ENCODE assay signal across 15 mouse cellular contexts in genomic region chr6:125222146-125222545, GRCm38 (mm10). TPM values are rescaled to one million over a fixed set of nuclear protein-coding genes. Genes with fewer than 3 reads are reported as not detected.
DNase-seq lines count a peak whose midpoint lies in the region; ATAC-seq and TF ChIP-seq lines count a peak whose summit lies in the region.
"Had no signal": no experiment of that assay in that cellular context is flagged by ENCODE, and none has a peak within 500 bp of the region (broad histone marks: within the 10 kb centered on the region; RNA-seq: fewer than 3 reads in every experiment).

No protein-coding gene starts in this region.

- no peak for TF ChIP-seq CTCF in lung, postnatal 0 days (IDR thresholded peaks at IDR 0.05)
- no peak for TF ChIP-seq CTCF in small intestine, adult 2 months (IDR thresholded peaks at IDR 0.05; ENCODE audit: extremely low read depth, insufficient read length, insufficient replicate concordance, low read depth, low read length)
- TF ChIP-seq CTCF in layer of hippocampus, adult 2 months (conservative IDR thresholded peaks at IDR 0.05), result no peak

- no peak overlapping the region for H3K4me2 ChIP-seq in embryonic facial prominence, embryonic 14.5 days (ENCODE audit: low read depth, low read length)
- H3K4me2 ChIP-seq in lung, embryonic 15.5 days, result no peak overlapping the region
- H3K4me2 ChIP-seq in lung, postnatal 0 days (replicated peaks; ENCODE audit: low read depth, low read length), result no peak overlapping the region
- H3K4me2 ChIP-seq: heart, embryonic 15.5 days; liver, embryonic 15.5 days had no signal

- no peak overlapping the region for H3K9ac ChIP-seq in embryonic facial prominence, embryonic 14.5 days (ENCODE audit: low read depth, low read length)
- H3K9ac ChIP-seq in lung, embryonic 15.5 days, result no peak overlapping the region
- no peak overlapping the region for H3K9ac ChIP-seq in lung, postnatal 0 days (replicated peaks; ENCODE audit: low read depth)
- H3K9ac ChIP-seq: heart, embryonic 15.5 days; liver, embryonic 15.5 days had no signal

- H3K9me3 ChIP-seq in embryonic facial prominence, embryonic 14.5 days (ENCODE audit: control insufficient read depth, low read length), result no peaks in the 10 kb centered on the region
- no peaks in the 10 kb centered on the region for H3K9me3 ChIP-seq in embryonic facial prominence, embryonic 10.5 days
- no peaks in the 10 kb centered on the region for H3K9me3 ChIP-seq in lung, embryonic 15.5 days
- H3K9me3 ChIP-seq in lung, postnatal 0 days (ENCODE audit: low read length), result no peaks in the 10 kb centered on the region
- H3K9me3 ChIP-seq: heart, embryonic 15.5 days; liver, embryonic 15.5 days had no signal

- no peak overlapping the region for H3K4me3 ChIP-seq in embryonic facial prominence, embryonic 14.5 days (ENCODE audit: low read depth, low read length)
- no peak overlapping the region for H3K4me3 ChIP-seq in embryonic facial prominence, embryonic 10.5 days
- H3K4me3 ChIP-seq in lung, embryonic 15.5 days, result no peak overlapping the region
- H3K4me3 ChIP-seq in lung, postnatal 0 days (ENCODE audit: low read depth, low read length), result no peak overlapping the region
- H3K4me3 ChIP-seq in small intestine, adult 2 months (ENCODE audit: low read depth, low read length), result no peak overlapping the region
- H3K4me3 ChIP-seq in layer of hippocampus, adult 2 months, result no peak overlapping the region
- H3K4me3 ChIP-seq: heart, embryonic 15.5 days; liver, embryonic 15.5 days had no signal

- TF ChIP-seq EP300 in lung, postnatal 0 days (IDR thresholded peaks at IDR 0.05), result no peak

- WGBS in embryonic facial prominence, embryonic 14.5 days, result 62% methylated on average over 2 of the region's 2 CpGs
- WGBS in embryonic facial prominence, embryonic 10.5 days, result 91% methylated on average over 2 of the region's 2 CpGs
- WGBS in lung, embryonic 15.5 days, result 41% methylated on average over 2 of the region's 2 CpGs
- 30% methylated on average over 2 of the region's 2 CpGs for WGBS in lung, postnatal 0 days
- WGBS in small intestine, adult 2 months, result 37% methylated on average over 2 of the region's 2 CpGs

- no peak for TF ChIP-seq POLR2A in small intestine, adult 2 months (IDR thresholded peaks at IDR 0.05; ENCODE audit: low read depth, low read length)

- no peaks in the 10 kb centered on the region for H3K4me1 ChIP-seq in embryonic facial prominence, embryonic 14.5 days (ENCODE audit: control insufficient read depth, insufficient read depth, low read length)
- no peaks in the 10 kb centered on the region for H3K4me1 ChIP-seq in embryonic facial prominence, embryonic 10.5 days
- H3K4me1 ChIP-seq in lung, embryonic 15.5 days, result no peaks in the 10 kb centered on the region; the same call in 1 of the 2 replicates
- no peaks in the 10 kb centered on the region for H3K4me1 ChIP-seq in lung, postnatal 0 days (ENCODE audit: insufficient read depth, low read depth, low read length)
- no peaks in the 10 kb centered on the region for H3K4me1 ChIP-seq in small intestine, adult 2 months (ENCODE audit: control insufficient read depth, insufficient read depth, insufficient read length, low read length)

- H3K36me3 ChIP-seq in embryonic facial prominence, embryonic 14.5 days (ENCODE audit: control insufficient read depth, insufficient read depth, low read length), result no peaks in the 10 kb centered on the region
- no peaks in the 10 kb centered on the region for H3K36me3 ChIP-seq in embryonic facial prominence, embryonic 10.5 days (replicated peaks)
- H3K36me3 ChIP-seq in lung, embryonic 15.5 days, result peaks cover 7% of the 10 kb centered on the region; the same call in 1 of the 2 replicates
- peaks cover 11% of the 10 kb centered on the region; the same call in 1 of the 2 replicates for H3K36me3 ChIP-seq in lung, postnatal 0 days (ENCODE audit: insufficient read depth, low read length)
- H3K36me3 ChIP-seq in small intestine, adult 2 months (ENCODE audit: control insufficient read depth, insufficient read depth, low read length), result peaks cover 47% of the 10 kb centered on the region

- peak; percentile 41; the same call in 1 of the 2 replicates for ATAC-seq in embryonic facial prominence, embryonic 14.5 days (ENCODE audit: low read depth)
- ATAC-seq in lung, embryonic 15.5 days (ENCODE audit: borderline replicate concordance, extremely low read depth, low FRiP score, low TSS enrichment), result no peak
- ATAC-seq in lung, postnatal 0 days, result no peak
- ATAC-seq: Patski had no signal

- no peak overlapping the region for H3K27ac ChIP-seq in embryonic facial prominence, embryonic 14.5 days (replicated peaks; ENCODE audit: low read depth, low read length)
- no peak overlapping the region for H3K27ac ChIP-seq in embryonic facial prominence, embryonic 10.5 days (replicated peaks)
- H3K27ac ChIP-seq in lung, embryonic 15.5 days, result peak overlapping the region; percentile 24; the same call in 1 of the 2 replicates
- no peak overlapping the region for H3K27ac ChIP-seq in lung, postnatal 0 days (ENCODE audit: low read length)
- peak overlapping the region; percentile 52; the same call in 1 of the 2 replicates for H3K27ac ChIP-seq in small intestine, adult 2 months (ENCODE audit: insufficient read depth, low read depth, low read length)
- H3K27ac ChIP-seq in layer of hippocampus, adult 2 months, result no peak overlapping the region
- H3K27ac ChIP-seq: liver, embryonic 15.5 days had no signal

- peak; percentile 42 for DNase-seq in embryonic facial prominence, embryonic 14.5 days (ENCODE audit: low spot score)
- no peak for DNase-seq in embryonic facial prominence, embryonic 10.5 days (ENCODE audit: low spot score)
- DNase-seq in lung, postnatal 0 days (ENCODE audit: low spot score), result no peak
- DNase-seq in thymus, postnatal 36 days, result peak; percentile 86 to 95
- no peak for DNase-seq in layer of hippocampus, adult 2 months (ENCODE audit: low spot score in 2 of 2)
- DNase-seq in right cerebral cortex, postnatal 36 days (ENCODE audit: low spot score in 2 of 2), result no peak
- DNase-seq: cerebellum, postnatal 10 days; gastrocnemius, postnatal 14 days; kidney, adult 8-10 months; right cerebral cortex, adult 18-20 months had no signal

- no peaks in the 10 kb centered on the region for H3K27me3 ChIP-seq in embryonic facial prominence, embryonic 14.5 days (replicated peaks; ENCODE audit: control insufficient read depth, insufficient read depth, low read length)
- H3K27me3 ChIP-seq in embryonic facial prominence, embryonic 10.5 days (replicated peaks; ENCODE audit: low read depth, poor library complexity, severe bottlenecking), result peaks cover 5% of the 10 kb centered on the region
- H3K27me3 ChIP-seq in lung, embryonic 15.5 days, result no peaks in the 10 kb centered on the region
- no peaks in the 10 kb centered on the region for H3K27me3 ChIP-seq in lung, postnatal 0 days (replicated peaks; ENCODE audit: insufficient read depth, low read length)
- H3K27me3 ChIP-seq in small intestine, adult 2 months (ENCODE audit: control insufficient read depth, insufficient read depth, low read length), result no peaks in the 10 kb centered on the region
- H3K27me3 ChIP-seq: heart, embryonic 15.5 days; liver, embryonic 15.5 days; Patski had no signal

RNA-seq across cellular contexts. Expression of gene Vamp1, which starts 6.8 kb away (rescaled TPM):
- polyA plus RNA-seq in embryonic facial prominence, embryonic 14.5 days (2014; fragmentation: Nextera tagmentation; extraction: Ambion mirVana), result 2.4 and 2.7 TPM in 2 replicates
- polyA plus RNA-seq in embryonic facial prominence, embryonic 10.5 days (2016; fragmentation: Nextera tagmentation; extraction: Ambion mirVana), result 2.6 and 3.1 TPM in 2 replicates
- polyA plus RNA-seq in lung, embryonic 15.5 days (2015; fragmentation: Nextera tagmentation; extraction: Ambion mirVana), result 4.2 and 5.4 TPM in 2 replicates
- polyA plus RNA-seq in lung, postnatal 0 days (2015; fragmentation: Nextera tagmentation; extraction: Ambion mirVana), result 3.0 and 3.5 TPM in 2 replicates
- 5.0 and 7.7 TPM in 2 replicates for polyA plus RNA-seq in small intestine, adult 2 months (2012; rRNA removed)
- total RNA-seq in layer of hippocampus, adult 2 months (2021), result 10 to 100 TPM; 83.5 to 83.6 TPM

RNA-seq across cellular contexts. Expression of gene Tapbpl, which starts 9.5 kb away (rescaled TPM):
- 3.4 and 3.6 TPM in 2 replicates for polyA plus RNA-seq in embryonic facial prominence, embryonic 14.5 days (2014; fragmentation: Nextera tagmentation; extraction: Ambion mirVana)
- polyA plus RNA-seq in embryonic facial prominence, embryonic 10.5 days (2016; fragmentation: Nextera tagmentation; extraction: Ambion mirVana), result 0.98 and 1.6 TPM in 2 replicates
- 7.0 and 10.9 TPM in 2 replicates for polyA plus RNA-seq in lung, embryonic 15.5 days (2015; fragmentation: Nextera tagmentation; extraction: Ambion mirVana)
- polyA plus RNA-seq in lung, postnatal 0 days (2015; fragmentation: Nextera tagmentation; extraction: Ambion mirVana), result 14.2 and 16.9 TPM in 2 replicates
- polyA plus RNA-seq in small intestine, adult 2 months (2012; rRNA removed), result 25.3 and 45.1 TPM in 2 replicates
- 1 to 10 TPM; 3.2 to 4.2 TPM for total RNA-seq in layer of hippocampus, adult 2 months (2021)

RNA-seq across cellular contexts. Expression of gene Cd27, which starts 14.7 kb away (rescaled TPM):
- polyA plus RNA-seq in embryonic facial prominence, embryonic 14.5 days (2014; fragmentation: Nextera tagmentation; extraction: Ambion mirVana), result 1.1 and 2.9 TPM in 2 replicates
- 0.95 and 0.98 TPM in 2 replicates for polyA plus RNA-seq in embryonic facial prominence, embryonic 10.5 days (2016; fragmentation: Nextera tagmentation; extraction: Ambion mirVana)
- polyA plus RNA-seq in lung, embryonic 15.5 days (2015; fragmentation: Nextera tagmentation; extraction: Ambion mirVana), result 2.6 and 4.5 TPM in 2 replicates
- 2.4 and 3.0 TPM in 2 replicates for polyA plus RNA-seq in lung, postnatal 0 days (2015; fragmentation: Nextera tagmentation; extraction: Ambion mirVana)
- polyA plus RNA-seq in small intestine, adult 2 months (2012; rRNA removed), result 3.5 and 7.9 TPM in 2 replicates
- not detected for total RNA-seq in layer of hippocampus, adult 2 months (2021)

RNA-seq across cellular contexts. Expression of gene Mrpl51, which starts 30.5 kb away (rescaled TPM):
- 198 and 205 TPM in 2 replicates for polyA plus RNA-seq in embryonic facial prominence, embryonic 14.5 days (2014; fragmentation: Nextera tagmentation; extraction: Ambion mirVana)
- polyA plus RNA-seq in embryonic facial prominence, embryonic 10.5 days (2016; fragmentation: Nextera tagmentation; extraction: Ambion mirVana), result 207 and 214 TPM in 2 replicates
- 208 and 224 TPM in 2 replicates for polyA plus RNA-seq in lung, embryonic 15.5 days (2015; fragmentation: Nextera tagmentation; extraction: Ambion mirVana)
- 151 and 154 TPM in 2 replicates for polyA plus RNA-seq in lung, postnatal 0 days (2015; fragmentation: Nextera tagmentation; extraction: Ambion mirVana)
- polyA plus RNA-seq in small intestine, adult 2 months (2012; rRNA removed), result 41.6 and 62.7 TPM in 2 replicates
- total RNA-seq in layer of hippocampus, adult 2 months (2021), result 10 to 100 TPM; 70.8 to 75.3 TPM

RNA-seq across cellular contexts. Expression of gene Ncapd2, which starts 30.6 kb away (rescaled TPM):
- 76.7 and 90.8 TPM in 2 replicates for polyA plus RNA-seq in embryonic facial prominence, embryonic 14.5 days (2014; fragmentation: Nextera tagmentation; extraction: Ambion mirVana)
- 261 and 263 TPM in 2 replicates for polyA plus RNA-seq in embryonic facial prominence, embryonic 10.5 days (2016; fragmentation: Nextera tagmentation; extraction: Ambion mirVana)
- 136 and 139 TPM in 2 replicates for polyA plus RNA-seq in lung, embryonic 15.5 days (2015; fragmentation: Nextera tagmentation; extraction: Ambion mirVana)
- 5.9 and 7.9 TPM in 2 replicates for polyA plus RNA-seq in lung, postnatal 0 days (2015; fragmentation: Nextera tagmentation; extraction: Ambion mirVana)
- polyA plus RNA-seq in small intestine, adult 2 months (2012; rRNA removed), result 24.3 and 53.4 TPM in 2 replicates
- 10 to 100 TPM; 24.3 to 28.5 TPM for total RNA-seq in layer of hippocampus, adult 2 months (2021)

Comparison
In these comparisons a context has a peak if more than half of its experiments do, and no peak if none do; other contexts are left out.
1. DNase-seq: peak in embryonic facial prominence, embryonic 14.5 days (single experiment) and thymus, postnatal 36 days (2 of 2); none in embryonic facial prominence, embryonic 10.5 days (single experiment), lung, postnatal 0 days (single experiment), layer of hippocampus, adult 2 months (0 of 2) and right cerebral cortex, postnatal 36 days (0 of 2).
2. H3K27ac ChIP-seq: peak in lung, embryonic 15.5 days (single experiment) and small intestine, adult 2 months (single experiment); none in embryonic facial prominence, embryonic 14.5 days (single experiment), embryonic facial prominence, embryonic 10.5 days (single experiment), lung, postnatal 0 days (single experiment) and layer of hippocampus, adult 2 months (single experiment).